Mouse (Mus musculus) heart, postnatal 0 days (tissue): ENCODE results near the gene Lipc.

Experiments
- CTCF ChIP-seq: IDR thresholded peaks from 2 replicates; pipeline ENCODE4 v1.5.1; 2016; ENCODE audit warnings: antibody characterized with exemption, control low read depth, low read depth
- EP300 ChIP-seq: IDR thresholded peaks from 2 replicates; pipeline ENCODE4 v1.6.1; 2016; ENCODE audit warnings: antibody characterized with exemption, low read depth

GRCm38 (mm10) chr9:70782191-70782590, 169.8 kb downstream of the Lipc start:
- TF ChIP-seq CTCF, result no peak
- TF ChIP-seq EP300, result no peak
